ENCODE assay signal across 9 mouse cellular contexts in genomic region chr10:52027161-52028035, GRCm38 (mm10). TPM values are rescaled to one million over a fixed set of nuclear protein-coding genes. Genes with fewer than 3 reads are reported as not detected.
DNase-seq lines count a peak whose midpoint lies in the region; ATAC-seq and TF ChIP-seq lines count a peak whose summit lies in the region.
"Had no signal": no experiment of that assay in that cellular context is flagged by ENCODE, and none has a peak within 500 bp of the region (broad histone marks: within the 10 kb centered on the region; RNA-seq: fewer than 3 reads in every experiment).

No protein-coding gene starts in this region.

- DNase-seq in layer of hippocampus, adult 2 months (ENCODE audit: low spot score in 2 of 2) = no peak
- DNase-seq in layer of hippocampus, adult 8-10 months (ENCODE audit: low spot score in 2 of 2) = no peak
- DNase-seq in embryonic facial prominence, embryonic 14.5 days (ENCODE audit: low spot score) = no peak
- DNase-seq in neural tube, embryonic 11.5 days (ENCODE audit: low spot score) = peak; percentile 41
- no peak for DNase-seq in cerebellum, adult 18-20 months
- no peak for DNase-seq in thymus, adult 18-20 months
- no peak for DNase-seq in urinary bladder, adult 18-20 months (ENCODE audit: low spot score in 2 of 2)

- H3K27ac ChIP-seq in layer of hippocampus, adult 2 months = no peak overlapping the region
- H3K27ac ChIP-seq in embryonic facial prominence, embryonic 14.5 days (replicated peaks; ENCODE audit: low read depth, low read length) = no peak overlapping the region
- no peak overlapping the region for H3K27ac ChIP-seq in hindbrain, embryonic 13.5 days
- no peak overlapping the region for H3K27ac ChIP-seq in neural tube, embryonic 11.5 days (ENCODE audit: low read depth, low read length)
- H3K27ac ChIP-seq: macrophage had no signal

- peaks cover 90% of the 10 kb centered on the region for H3K27me3 ChIP-seq in embryonic facial prominence, embryonic 14.5 days (replicated peaks; ENCODE audit: control insufficient read depth, insufficient read depth, low read length)
- peaks cover 100% of the 10 kb centered on the region for H3K27me3 ChIP-seq in hindbrain, embryonic 13.5 days
- peaks cover 82% of the 10 kb centered on the region for H3K27me3 ChIP-seq in neural tube, embryonic 11.5 days (ENCODE audit: control insufficient read depth, insufficient read depth, low read length)

- H3K4me1 ChIP-seq in embryonic facial prominence, embryonic 14.5 days (ENCODE audit: control insufficient read depth, insufficient read depth, low read length) = peaks cover 6% of the 10 kb centered on the region; the same call in 1 of the 2 replicates
- H3K4me1 ChIP-seq in hindbrain, embryonic 13.5 days (replicated peaks) = peaks cover 21% of the 10 kb centered on the region
- peaks cover 11% of the 10 kb centered on the region; the same call in 1 of the 2 replicates for H3K4me1 ChIP-seq in neural tube, embryonic 11.5 days (ENCODE audit: control insufficient read depth, insufficient read depth, low read length)

- peak overlapping the region; percentile 81 for H3K4me2 ChIP-seq in embryonic facial prominence, embryonic 14.5 days (ENCODE audit: low read depth, low read length)
- peak overlapping the region; percentile 89 for H3K4me2 ChIP-seq in hindbrain, embryonic 13.5 days
- H3K4me2 ChIP-seq in neural tube, embryonic 11.5 days (ENCODE audit: low read depth) = peak overlapping the region; percentile 84

- H3K9ac ChIP-seq in embryonic facial prominence, embryonic 14.5 days (ENCODE audit: low read depth, low read length) = peak overlapping the region; percentile 48
- H3K9ac ChIP-seq in hindbrain, embryonic 13.5 days = peak overlapping the region; percentile 65
- H3K9ac ChIP-seq in neural tube, embryonic 11.5 days (ENCODE audit: low read length) = peak overlapping the region; percentile 32; the same call in 1 of the 2 replicates

- no peaks in the 10 kb centered on the region for H3K36me3 ChIP-seq in embryonic facial prominence, embryonic 14.5 days (ENCODE audit: control insufficient read depth, insufficient read depth, low read length)
- H3K36me3 ChIP-seq in hindbrain, embryonic 13.5 days = no peaks in the 10 kb centered on the region
- H3K36me3 ChIP-seq in neural tube, embryonic 11.5 days (ENCODE audit: control insufficient read depth, insufficient read depth, low read length) = no peaks in the 10 kb centered on the region

- no peak for TF ChIP-seq CTCF in layer of hippocampus, adult 2 months (conservative IDR thresholded peaks at IDR 0.05)

- H3K9me3 ChIP-seq in embryonic facial prominence, embryonic 14.5 days (ENCODE audit: control insufficient read depth, low read length) = no peaks in the 10 kb centered on the region
- no peaks in the 10 kb centered on the region for H3K9me3 ChIP-seq in hindbrain, embryonic 13.5 days
- H3K9me3 ChIP-seq in neural tube, embryonic 11.5 days (ENCODE audit: control insufficient read depth, low read length) = no peaks in the 10 kb centered on the region

- 2% methylated on average over 28 of the region's 68 CpGs for WGBS in embryonic facial prominence, embryonic 14.5 days
- WGBS in hindbrain, embryonic 13.5 days = under 1% methylated on average over 65 of the region's 68 CpGs
- WGBS in neural tube, embryonic 11.5 days = 1% methylated on average over 55 of the region's 68 CpGs

- peak overlapping the region; percentile 43 for H3K4me3 ChIP-seq in layer of hippocampus, adult 2 months
- peak overlapping the region; percentile 47 for H3K4me3 ChIP-seq in embryonic facial prominence, embryonic 14.5 days (ENCODE audit: low read depth, low read length)
- peak overlapping the region; percentile 50 for H3K4me3 ChIP-seq in hindbrain, embryonic 13.5 days
- peak overlapping the region; percentile 38 for H3K4me3 ChIP-seq in neural tube, embryonic 11.5 days (ENCODE audit: low read depth, low read length)

- ATAC-seq in embryonic facial prominence, embryonic 14.5 days (ENCODE audit: low read depth) = peak; percentile 58
- ATAC-seq in hindbrain, embryonic 13.5 days (ENCODE audit: low FRiP score) = peak; percentile 67
- peak; percentile 65 for ATAC-seq in neural tube, embryonic 11.5 days (ENCODE audit: insufficient read depth, low FRiP score, low TSS enrichment)

RNA-seq across cellular contexts. Expression of gene Vgll2, which starts 5.1 kb away (rescaled TPM):
- total RNA-seq in layer of hippocampus, adult 2 months (2021) = not detected
- under 1 TPM in 2 of 4 experiments, not detected in 2; 0.20 to 0.25 TPM for total RNA-seq in layer of hippocampus, adult 8-10 months (2022)
- polyA plus RNA-seq in embryonic facial prominence, embryonic 14.5 days (2014; fragmentation: Nextera tagmentation; extraction: Ambion mirVana) = 53.2 and 53.3 TPM in 2 replicates
- 0.27 and 0.56 TPM in 2 replicates for polyA plus RNA-seq in hindbrain, embryonic 13.5 days (2015; fragmentation: Nextera tagmentation; extraction: Ambion mirVana)
- 10.9 and 11.0 TPM in 2 replicates for polyA plus RNA-seq in neural tube, embryonic 11.5 days (2014; fragmentation: Nextera tagmentation; extraction: Ambion mirVana)
- polyA plus RNA-seq: macrophage had no signal
